Mouse (Mus musculus): Measurements from ENCODE around the gene Eif4a2. TPM values are rescaled to one million over a fixed set of nuclear protein-coding genes. Genes with fewer than 3 reads are reported as not detected.
"Not testable (repeated sequence)": the region's sequence is repeated elsewhere in the genome, so short reads cannot be mapped to it uniquely, and the experiment has no call there.

Gene Eif4a2
- total and polyA plus RNA-seq, 3 experiments = 358 to 660 (median 475) TPM

GRCm38 (mm10) chr16:23093321-23093953, 13.8 kb upstream of the Eif4a2 start:
- Histone ChIP-seq H3K36me3 (replicated peaks in 1 of 2; ENCODE audit: control insufficient read depth in 1 of 2, insufficient read depth in 1 of 2, low read length in 1 of 2) (peaks cover 0 to 3% of the 10 kb centered on the region in 2 experiments), H3K4me3 (replicated peaks in 1 of 3; ENCODE audit: low read depth in 2 of 3, low read length in 2 of 3, poor library complexity in 1 of 3) (no peak overlapping the region), H3K9me3 (replicated peaks; ENCODE audit: low read length) (no peaks in the 10 kb centered on the region), H3K4me2 (ENCODE audit: insufficient read depth, low read depth, poor library complexity, severe bottlenecking) (no peak overlapping the region), H3K9ac (ENCODE audit: insufficient read depth, low read depth) (no peak overlapping the region), H3K79me2 (replicated peaks; ENCODE audit: control insufficient read depth, extremely low read depth, insufficient read depth, poor library complexity, severe bottlenecking) (no peaks in the 10 kb centered on the region), H3K27ac (ENCODE audit: insufficient read depth, low read depth) (no peak overlapping the region), H3K27me3 (replicated peaks) (no peaks in the 10 kb centered on the region), H3K4me1 (ENCODE audit: control insufficient read depth in 1 of 2, insufficient read depth in 2 of 2) (peaks cover 4 to 46% of the 10 kb centered on the region in 2 experiments; a peak in 3 of 4 replicates)
- TF ChIP-seq PAX5 (IDR thresholded peaks at IDR 0.05; ENCODE audit: low read length) = no peak
- no peak for TF ChIP-seq CTCF (conservative IDR thresholded peaks at IDR 0.05 in 1 of 2, IDR thresholded peaks at IDR 0.05 in 1 of 2; ENCODE audit: low read depth in 2 of 2, low read length in 2 of 2)
- no peak for TF ChIP-seq MAZ (IDR thresholded peaks at IDR 0.05; ENCODE audit: low read depth, low read length)
- TF ChIP-seq MAX (IDR thresholded peaks at IDR 0.05; ENCODE audit: low read length) = no peak
- no peak for TF ChIP-seq MXI1 (IDR thresholded peaks at IDR 0.05; ENCODE audit: low read depth, low read length)
- no peak for TF ChIP-seq IRF4 (IDR thresholded peaks at IDR 0.05; ENCODE audit: low read depth, low read length)
- TF ChIP-seq ZNF384 (IDR thresholded peaks at IDR 0.05; ENCODE audit: low read depth, low read length) = no peak
- TF ChIP-seq TCF12 (IDR thresholded peaks at IDR 0.05; ENCODE audit: low read depth, low read length) = no peak
- TF ChIP-seq GABPA (IDR thresholded peaks at IDR 0.05; ENCODE audit: insufficient replicate concordance, low read depth, low read length) = no peak
- TF ChIP-seq POLR2A (IDR thresholded peaks at IDR 0.05; ENCODE audit: low read depth, low read length) = no peak
- TF ChIP-seq ZKSCAN1 (IDR thresholded peaks at IDR 0.05; ENCODE audit: borderline replicate concordance, low read depth, low read length) = no peak
- no peak for TF ChIP-seq MAFK (IDR thresholded peaks at IDR 0.05; ENCODE audit: insufficient replicate concordance, low read length)
- no peak for TF ChIP-seq JUND (conservative IDR thresholded peaks at IDR 0.05; ENCODE audit: low read depth, low read length)
- TF ChIP-seq RAD21 (IDR thresholded peaks at IDR 0.05; ENCODE audit: low read depth, low read length) = no peak
- no peak for TF ChIP-seq NRF1 (IDR thresholded peaks at IDR 0.05; ENCODE audit: low read depth, low read length)
- no peak for TF ChIP-seq JUN (IDR thresholded peaks at IDR 0.05; ENCODE audit: insufficient read depth, low read depth, low read length)
- dilution Hi-C loops (cut with MboI; ENCODE audit: extremely low pct_ligation_motif_present, extremely low pct_unique_long_range_greater_than_20kb, low sequenced_read_pairs) = no loop called here
- DNase-seq (ENCODE audit: extremely low read depth) = no peak
- in situ Hi-C loops (cut with MboI; ENCODE audit: low pct_ligation_motif_present, low pct_unique_long_range_greater_than_20kb, low sequenced_read_pairs) = no loop called here

GRCm38 (mm10) chr16:23094136-23094535, 13.1 kb upstream of the Eif4a2 start:
- TF ChIP-seq JUND (conservative IDR thresholded peaks at IDR 0.05; ENCODE audit: low read depth, low read length) (no peak), SIN3A (IDR thresholded peaks at IDR 0.05; ENCODE audit: low read length) (no peak), RAD21 (IDR thresholded peaks at IDR 0.05; ENCODE audit: low read depth, low read length) (no peak), USF1 (IDR thresholded peaks at IDR 0.05; ENCODE audit: low read depth, low read length) (no peak), MYC (IDR thresholded peaks at IDR 0.05; ENCODE audit: low read depth, low read length) (no peak), ELF1 (IDR thresholded peaks at IDR 0.05; ENCODE audit: low read depth, low read length) (no peak), MAFK (IDR thresholded peaks at IDR 0.05; ENCODE audit: insufficient replicate concordance, low read length) (no peak), MAX (IDR thresholded peaks at IDR 0.05; ENCODE audit: low read length) (no peak), BHLHE40 (IDR thresholded peaks at IDR 0.05; ENCODE audit: low read depth, low read length) (no peak), RCOR1 (conservative IDR thresholded peaks at IDR 0.05; ENCODE audit: low read depth, low read length) (no peak), ZNF384 (IDR thresholded peaks at IDR 0.05; ENCODE audit: low read depth, low read length) (no peak), HCFC1 (IDR thresholded peaks at IDR 0.05; ENCODE audit: low read depth, low read length) (no peak)
- no peak overlapping the region for H3K27ac ChIP-seq (ENCODE audit: insufficient read depth, low read depth)
- dilution Hi-C loops (cut with MboI; ENCODE audit: extremely low pct_ligation_motif_present, extremely low pct_unique_long_range_greater_than_20kb, low sequenced_read_pairs) = no loop called here

GRCm38 (mm10) chr16:23095581-23095980, 11.7 kb upstream of the Eif4a2 start:
- H3K27me3 ChIP-seq (replicated peaks); H3K9ac ChIP-seq (ENCODE audit: insufficient read depth, low read depth); H3K4me2 ChIP-seq (ENCODE audit: insufficient read depth, low read depth, poor library complexity, severe bottlenecking); H3K9me3 ChIP-seq (replicated peaks; ENCODE audit: low read length); dilution Hi-C loops (cut with MboI; ENCODE audit: extremely low pct_ligation_motif_present, extremely low pct_unique_long_range_greater_than_20kb, low sequenced_read_pairs); DNase-seq (ENCODE audit: extremely low read depth); in situ Hi-C loops (cut with MboI; ENCODE audit: low pct_ligation_motif_present, low pct_unique_long_range_greater_than_20kb, low sequenced_read_pairs); H3K27ac ChIP-seq (ENCODE audit: insufficient read depth, low read depth); H3K4me3 ChIP-seq (replicated peaks in 1 of 3; ENCODE audit: low read depth in 2 of 3, low read length in 2 of 3, poor library complexity in 1 of 3); H3K79me2 ChIP-seq (replicated peaks; ENCODE audit: control insufficient read depth, extremely low read depth, insufficient read depth, poor library complexity, severe bottlenecking): not testable (repeated sequence)
- peaks cover 4 to 56% of the 10 kb centered on the region in 2 experiments for H3K4me1 ChIP-seq (ENCODE audit: control insufficient read depth in 1 of 2, insufficient read depth in 2 of 2)
- peaks cover 0 to 15% of the 10 kb centered on the region in 2 experiments for H3K36me3 ChIP-seq (replicated peaks in 1 of 2; ENCODE audit: control insufficient read depth in 1 of 2, insufficient read depth in 1 of 2, low read length in 1 of 2)

More at GRCm38 (mm10) chr16:23094136-23094535, 13.1 kb upstream of the Eif4a2 start:
- Histone ChIP-seq H3K9me3 (replicated peaks; ENCODE audit: low read length) (no peaks in the 10 kb centered on the region), H3K9ac (ENCODE audit: insufficient read depth, low read depth) (no peak overlapping the region), H3K27me3 (replicated peaks) (no peaks in the 10 kb centered on the region), H3K4me1 (ENCODE audit: control insufficient read depth in 1 of 2, insufficient read depth in 2 of 2) (peaks cover 4 to 46% of the 10 kb centered on the region in 2 experiments; a peak in 3 of 4 replicates), H3K4me2 (ENCODE audit: insufficient read depth, low read depth, poor library complexity, severe bottlenecking) (no peak overlapping the region), H3K79me2 (replicated peaks; ENCODE audit: control insufficient read depth, extremely low read depth, insufficient read depth, poor library complexity, severe bottlenecking) (no peaks in the 10 kb centered on the region), H3K4me3 (replicated peaks in 1 of 3; ENCODE audit: low read depth in 2 of 3, low read length in 2 of 3, poor library complexity in 1 of 3) (no peak overlapping the region), H3K36me3 (replicated peaks in 1 of 2; ENCODE audit: control insufficient read depth in 1 of 2, insufficient read depth in 1 of 2, low read length in 1 of 2) (peaks cover 0 to 3% of the 10 kb centered on the region in 2 experiments)
- in situ Hi-C loops (cut with MboI; ENCODE audit: low pct_ligation_motif_present, low pct_unique_long_range_greater_than_20kb, low sequenced_read_pairs) = no loop called here
- no peak for DNase-seq (ENCODE audit: extremely low read depth)
